Mouse (Mus musculus) embryonic fibroblast, embryonic 13.5 days (primary cell): ENCODE results near the gene Sar1b.

Experiments
- CTCF ChIP-seq: IDR thresholded peaks from 2 replicates; pipeline ENCODE4 v1.5.1; 2011; ENCODE audit warnings: mild to moderate bottlenecking, control low read depth, low read length, moderate library complexity, borderline replicate concordance; ENCODE audit not compliant: insufficient read depth
- POLR2A ChIP-seq: IDR thresholded peaks from 2 replicates; pipeline ENCODE4 v1.6.1; 2011; ENCODE audit warnings: low read depth, mild to moderate bottlenecking, control low read depth, low read length, moderate library complexity

DNA sequence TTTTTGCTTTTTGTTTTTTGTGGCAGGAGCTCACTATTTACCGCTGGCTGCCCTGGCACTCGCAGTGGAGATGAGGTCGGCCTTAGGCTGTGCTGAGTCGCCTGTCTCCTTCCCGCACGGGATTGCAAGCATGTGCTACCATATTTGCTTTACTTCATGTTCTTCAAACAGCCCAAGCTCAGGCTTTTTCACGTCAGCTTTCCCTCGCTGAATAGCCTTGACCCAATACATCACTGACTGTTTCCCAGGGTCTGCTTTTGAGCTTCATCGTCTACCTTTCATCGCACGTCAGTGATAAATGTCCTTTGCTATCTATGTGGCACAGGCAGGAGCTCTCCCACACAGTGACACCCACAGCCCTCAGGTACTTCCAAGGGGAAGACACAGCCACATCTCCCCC lies 42.4 kb upstream of the Sar1b start:
- TF ChIP-seq CTCF, result no peak
- no peak for TF ChIP-seq POLR2A
